Mouse (Mus musculus) heart, embryonic 11.5 days (tissue): ENCODE measurements around the gene Gpx1. TPM values are rescaled to one million over a fixed set of nuclear protein-coding genes. Genes with fewer than 3 reads are reported as not detected.

ENCODE experiments used
- ATAC-seq: fragments of 200-750 bp; cut with Nextera tagmentation; replicated peaks from 2 replicates; pipeline ENCODE4 v1.8.0; 2017; ENCODE audit warnings: moderate library complexity; ENCODE audit not compliant: insufficient number of reproducible peaks, low FRiP score, low TSS enrichment
- H3K27ac ChIP-seq: fragments of 300-500 bp; sonication (generic); 2 replicates; pipeline ENCODE4 v1.5.1; 2014; ENCODE audit warnings: mild to moderate bottlenecking, low read depth, low read length
- H3K27me3 ChIP-seq: fragments of 300-500 bp; sonication (generic); 2 replicates; pipeline ENCODE4 v1.6.1; 2014; ENCODE audit warnings: mild to moderate bottlenecking, low read length, mixed read lengths; ENCODE audit not compliant: control insufficient read depth, insufficient read depth
- H3K36me3 ChIP-seq: fragments of 300-500 bp; sonication (generic); 2 replicates; pipeline ENCODE4 v1.6.1; 2014; ENCODE audit warnings: mild to moderate bottlenecking, low read length, moderate library complexity, mixed read lengths; ENCODE audit not compliant: control insufficient read depth, insufficient read depth
- H3K4me1 ChIP-seq: fragments of 300-500 bp; sonication (generic); 2 replicates; pipeline ENCODE4 v1.6.1; 2014; ENCODE audit warnings: low read length; ENCODE audit not compliant: control insufficient read depth, insufficient read depth
- H3K4me2 ChIP-seq: fragments of 300-500 bp; sonication (generic); 2 replicates; pipeline ENCODE4 v1.6.1; 2014; ENCODE audit warnings: mild to moderate bottlenecking, moderate library complexity
- H3K4me3 ChIP-seq: fragments of 300-500 bp; sonication (generic); 2 replicates; pipeline ENCODE4 v1.5.1; 2014; ENCODE audit warnings: low read depth, low read length
- H3K9ac ChIP-seq: fragments of 300-500 bp; sonication (generic); 2 replicates; pipeline ENCODE4 v1.6.1; 2014; ENCODE audit warnings: mild to moderate bottlenecking, low read depth, low read length, moderate library complexity
- H3K9me3 ChIP-seq: fragments of 300-500 bp; sonication (generic); replicated peaks from 2 replicates; pipeline ENCODE4 v1.6.1; 2016; ENCODE audit warnings: low read length; ENCODE audit not compliant: control insufficient read depth
- WGBS: fragments of 180-500 bp; shearing (Covaris S2); extraction: QIAGEN DNeasy Blood & Tissue Kit; methylation state at CpG from one replicate; pipeline ENCODE4 v1.1.7; 2014; ENCODE audit not compliant: insufficient replicate concordance; 5-methylcytosine and 5-hydroxymethylcytosine counted together
- polyA plus RNA-seq: library from polyadenylated mRNA; unstranded; fragments of >200 nt; fragmentation: Nextera tagmentation; extraction: Ambion mirVana; gene quantifications from 2 replicates; pipeline ENCODE4 v1.2.1, GENCODE M21; 2014

The Gpx1 gene
- polyA plus RNA-seq, 1 experiment from 2014 or later: 1,462 TPM

- Histone ChIP-seq H3K9ac (no peak overlapping the region), H3K36me3 (peaks cover 45% of the 10 kb centered on the region), H3K9me3 (no peaks in the 10 kb centered on the region), H3K27ac (no peak overlapping the region), H3K27me3 (no peaks in the 10 kb centered on the region), H3K4me2 (no peak overlapping the region), H3K4me1 (peaks cover 3% of the 10 kb centered on the region; the same call in 1 of the 2 replicates), H3K4me3 (no peak overlapping the region)
- WGBS: 51% methylated on average over 9 of the region's 9 CpGs
- ATAC-seq: no peak
These were observed 39.5 kb downstream of the Gpx1 start for GRCm38 (mm10) chr9:108378234-108378633.

- Histone ChIP-seq H3K9ac (no peak overlapping the region), H3K4me1 (peaks cover 3% of the 10 kb centered on the region; the same call in 1 of the 2 replicates), H3K36me3 (peaks cover 44% of the 10 kb centered on the region), H3K4me2 (no peak overlapping the region), H3K27me3 (no peaks in the 10 kb centered on the region), H3K9me3 (no peaks in the 10 kb centered on the region), H3K27ac (no peak overlapping the region), H3K4me3 (no peak overlapping the region)
- ATAC-seq: no peak
- 71% methylated on average over 5 of the region's 5 CpGs for WGBS
These were observed 40.0 kb downstream of the Gpx1 start for GRCm38 (mm10) chr9:108378736-108379135.

GRCm38 (mm10) chr9:108379294-108379693 is 40.6 kb downstream of the Gpx1 start:
- Histone ChIP-seq H3K4me3 (no peak overlapping the region), H3K27ac (no peak overlapping the region), H3K9ac (no peak overlapping the region), H3K9me3 (no peaks in the 10 kb centered on the region), H3K4me1 (peaks cover 3% of the 10 kb centered on the region; the same call in 1 of the 2 replicates), H3K36me3 (peaks cover 44% of the 10 kb centered on the region), H3K4me2 (no peak overlapping the region), H3K27me3 (no peaks in the 10 kb centered on the region)
- WGBS: 60% methylated on average over 4 of the region's 4 CpGs
- no peak for ATAC-seq

DNA sequence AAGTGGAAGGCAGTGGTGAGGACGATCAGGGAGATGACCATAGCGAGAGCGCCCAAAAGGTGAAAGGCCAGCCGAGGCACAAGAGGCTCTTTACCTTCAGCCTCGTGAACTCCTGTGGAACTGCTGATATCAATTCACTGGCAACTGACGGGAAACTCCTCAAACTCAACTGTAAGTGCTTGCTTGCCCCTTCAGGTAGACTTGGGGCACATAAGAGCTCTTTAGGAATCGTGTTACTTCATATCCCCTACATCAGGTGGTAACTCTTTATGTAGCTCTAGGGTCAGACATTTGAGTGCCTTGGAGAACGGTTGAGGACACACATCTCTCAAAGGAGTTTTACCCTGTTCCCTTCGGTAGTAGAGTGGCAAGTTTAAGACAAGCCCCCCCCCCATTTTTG is 42.7 kb downstream of the Gpx1 start:
- WGBS: 91% methylated on average over 9 of the region's 9 CpGs
- Histone ChIP-seq H3K9me3 (no peaks in the 10 kb centered on the region), H3K36me3 (peaks cover 46% of the 10 kb centered on the region), H3K4me1 (peaks cover 3% of the 10 kb centered on the region; the same call in 1 of the 2 replicates), H3K9ac (no peak overlapping the region), H3K27ac (no peak overlapping the region), H3K4me3 (no peak overlapping the region), H3K27me3 (no peaks in the 10 kb centered on the region), H3K4me2 (no peak overlapping the region)
- no peak for ATAC-seq

GRCm38 (mm10) chr9:108385006-108385405 is 46.3 kb downstream of the Gpx1 start:
- no peaks in the 10 kb centered on the region for H3K27me3 ChIP-seq
- 79% methylated on average over 7 of the region's 7 CpGs for WGBS
- H3K9ac ChIP-seq: no peak overlapping the region
- no peak overlapping the region for H3K4me2 ChIP-seq
- H3K4me3 ChIP-seq: no peak overlapping the region
- H3K9me3 ChIP-seq: no peaks in the 10 kb centered on the region
- no peak for ATAC-seq
- H3K36me3 ChIP-seq: peaks cover 42% of the 10 kb centered on the region
- no peak overlapping the region for H3K27ac ChIP-seq
- no peaks in the 10 kb centered on the region for H3K4me1 ChIP-seq

DNA sequence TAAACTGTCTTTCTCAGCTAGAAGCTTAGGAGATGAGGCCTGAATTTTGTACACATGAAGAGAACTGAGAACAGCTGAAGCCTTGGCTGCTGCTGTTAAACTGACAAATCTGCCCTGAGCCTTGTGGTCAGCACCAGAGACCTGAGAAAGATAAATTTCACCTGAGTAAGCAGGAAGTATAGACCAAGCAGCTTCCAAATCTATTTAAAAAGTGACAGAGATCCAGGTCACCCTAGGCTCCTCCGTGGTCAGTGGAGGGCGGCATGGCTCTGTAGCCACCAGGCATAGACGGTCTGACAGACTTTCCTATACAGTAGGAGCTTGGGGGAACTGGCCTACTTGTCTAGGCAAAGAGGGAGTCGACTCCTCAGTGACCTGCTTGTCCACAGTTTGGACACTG is 48.1 kb downstream of the Gpx1 start:
- no peak for ATAC-seq
- no peaks in the 10 kb centered on the region for H3K27me3 ChIP-seq
- peaks cover 38% of the 10 kb centered on the region for H3K36me3 ChIP-seq
- no peaks in the 10 kb centered on the region for H3K4me1 ChIP-seq
- H3K9ac ChIP-seq: no peak overlapping the region
- H3K4me2 ChIP-seq: no peak overlapping the region
- WGBS: 86% methylated on average over 4 of the region's 4 CpGs
- no peaks in the 10 kb centered on the region for H3K9me3 ChIP-seq
- H3K27ac ChIP-seq: no peak overlapping the region
- H3K4me3 ChIP-seq: no peak overlapping the region

DNA sequence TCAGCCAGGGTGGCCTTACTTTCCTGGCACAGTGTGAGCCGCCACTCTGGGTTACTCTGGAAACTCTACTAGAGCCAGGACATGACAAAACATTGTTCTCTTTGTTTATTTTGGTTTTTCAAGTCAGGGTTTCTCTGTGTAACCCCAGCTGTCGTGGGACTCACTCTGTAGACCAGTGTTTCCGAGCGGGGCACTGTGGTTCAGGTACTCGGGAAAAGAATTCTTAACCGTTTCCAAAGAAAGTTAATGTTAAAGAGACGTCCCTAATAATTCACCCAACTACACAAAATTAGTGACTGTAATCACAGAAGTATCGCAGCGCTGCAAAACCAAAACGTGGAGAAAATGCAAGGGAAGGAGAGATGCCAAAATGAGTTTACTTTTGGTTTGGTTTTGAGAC is 49.9 kb downstream of the Gpx1 start:
- Histone ChIP-seq H3K4me1 (no peaks in the 10 kb centered on the region), H3K36me3 (peaks cover 41% of the 10 kb centered on the region), H3K27ac (no peak overlapping the region), H3K9me3 (no peaks in the 10 kb centered on the region), H3K4me3 (no peak overlapping the region), H3K4me2 (no peak overlapping the region), H3K9ac (no peak overlapping the region), H3K27me3 (no peaks in the 10 kb centered on the region)
- WGBS: 87% methylated on average over 10 of the region's 10 CpGs
- no peak for ATAC-seq

GRCm38 (mm10) chr9:108389220-108389619 is 50.5 kb downstream of the Gpx1 start:
- Histone ChIP-seq H3K9ac (no peak overlapping the region), H3K27me3 (no peaks in the 10 kb centered on the region), H3K27ac (no peak overlapping the region), H3K4me3 (no peak overlapping the region), H3K4me2 (no peak overlapping the region), H3K36me3 (peaks cover 41% of the 10 kb centered on the region), H3K9me3 (no peaks in the 10 kb centered on the region), H3K4me1 (no peaks in the 10 kb centered on the region)
- no peak for ATAC-seq
- 85% methylated on average over 6 of the region's 6 CpGs for WGBS
